Mouse (Mus musculus): ENCODE data around the gene Ppp4r4. TPM values are rescaled to one million over a fixed set of nuclear protein-coding genes. Genes with fewer than 3 reads are reported as not detected.
"Not testable (repeated sequence)": the region's sequence is repeated elsewhere in the genome, so short reads cannot be mapped to it uniquely, and the experiment has no call there.

Gene Ppp4r4
- total RNA-seq, 2 experiments from 2014 or later: 3.3 to 3.7 TPM

DNA sequence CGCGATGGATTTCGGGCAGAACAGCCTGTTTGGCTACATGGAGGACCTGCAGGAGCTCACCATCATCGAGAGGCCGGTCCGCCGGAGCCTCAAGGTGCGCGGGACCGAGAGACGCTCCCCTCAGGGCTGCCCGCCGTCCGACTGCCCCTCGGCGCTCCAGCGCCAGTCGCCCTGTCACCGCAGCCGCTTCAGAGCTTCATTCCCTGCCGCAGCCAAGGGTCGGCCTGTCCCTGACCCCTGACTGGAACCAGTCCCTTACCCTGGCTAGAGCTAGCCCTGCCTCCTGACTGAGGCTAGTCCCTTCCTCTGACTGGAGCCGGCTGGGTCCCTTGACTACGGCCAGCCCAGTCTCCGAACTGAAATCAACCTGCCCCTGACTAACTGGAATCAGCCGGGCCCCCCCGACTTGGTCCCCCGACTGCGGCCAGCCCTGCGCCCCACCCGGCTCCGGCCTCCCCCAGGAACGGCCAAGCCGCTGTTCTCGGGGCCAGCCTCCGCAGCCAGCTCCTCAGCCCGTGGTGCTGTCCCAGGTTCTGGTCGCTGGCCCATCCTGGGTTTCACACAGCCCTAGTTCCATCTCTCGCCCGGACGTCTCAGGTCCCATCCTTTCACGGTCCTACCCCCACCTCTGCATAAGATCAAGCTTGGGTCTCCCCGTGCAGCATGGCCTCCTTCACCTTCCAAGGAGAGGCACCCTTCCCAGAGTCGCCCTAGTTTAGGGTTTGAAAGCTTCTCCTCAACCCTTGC, 739 bp downstream of the Ppp4r4 start:
- DNase-seq (ENCODE audit: low spot score in 2 of 2): peak; percentile 8 to 26

DNA sequence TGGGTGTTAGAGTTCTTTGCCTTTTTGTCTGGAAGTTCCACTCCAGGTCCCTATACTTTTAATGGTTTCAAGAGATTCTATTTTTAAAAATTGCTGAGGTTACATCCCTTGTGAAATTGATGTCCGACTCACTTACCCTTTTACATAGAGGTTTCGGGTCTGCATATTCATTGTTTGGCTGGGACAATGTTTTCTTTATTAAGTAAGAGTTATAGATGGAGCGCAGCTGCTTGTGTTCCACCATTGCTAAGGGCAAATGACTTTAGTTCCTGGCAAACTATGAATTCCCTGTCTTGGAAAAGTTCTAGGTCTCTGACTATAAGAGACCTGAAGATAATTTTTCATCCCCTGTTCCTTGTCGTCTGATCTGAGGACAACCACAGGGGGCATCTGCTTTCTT, 8.3 kb downstream of the Ppp4r4 start:
- DNase-seq (ENCODE audit: low spot score in 2 of 2): no peak

DNA sequence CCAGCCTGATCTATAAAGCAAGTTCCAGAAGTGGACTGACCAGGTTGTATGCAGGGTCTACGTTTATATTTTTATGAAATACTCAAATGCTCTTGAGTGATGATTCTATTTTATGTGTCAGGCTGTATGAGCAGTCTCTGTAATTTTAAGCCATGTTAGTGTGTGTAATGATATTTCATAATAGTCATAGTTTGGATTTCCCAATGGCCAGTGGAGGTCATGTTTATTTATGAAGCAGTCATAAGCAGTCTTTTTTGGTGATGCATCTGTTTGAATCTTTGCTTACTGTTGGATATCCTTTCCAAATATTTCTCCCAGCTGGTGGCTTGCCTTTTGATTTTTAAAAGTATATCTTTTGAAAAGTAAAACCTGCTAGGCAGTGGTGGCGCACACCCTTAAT, 11.3 kb downstream of the Ppp4r4 start:
- no peak for DNase-seq (ENCODE audit: low spot score in 2 of 2)

DNA sequence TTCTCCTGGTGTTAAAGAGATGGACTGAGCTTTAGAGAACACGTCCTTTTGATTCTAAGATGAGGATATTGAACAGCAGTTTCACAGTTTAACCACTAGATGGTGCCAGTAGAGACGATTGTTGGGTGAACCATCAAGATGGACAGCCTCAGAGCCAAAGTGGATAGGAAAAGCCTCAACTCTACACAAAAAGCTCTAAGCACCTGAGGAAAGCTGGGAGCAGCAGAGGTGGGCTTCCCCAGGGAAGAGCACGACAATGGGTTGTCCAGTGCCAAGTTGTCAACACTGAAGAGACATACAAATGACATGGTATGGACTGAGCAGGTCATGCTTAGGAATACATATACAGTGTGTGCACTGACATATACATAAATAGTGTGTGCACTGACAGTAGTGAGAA, 12.1 kb downstream of the Ppp4r4 start:
- DNase-seq (ENCODE audit: low spot score in 2 of 2): no peak

DNA sequence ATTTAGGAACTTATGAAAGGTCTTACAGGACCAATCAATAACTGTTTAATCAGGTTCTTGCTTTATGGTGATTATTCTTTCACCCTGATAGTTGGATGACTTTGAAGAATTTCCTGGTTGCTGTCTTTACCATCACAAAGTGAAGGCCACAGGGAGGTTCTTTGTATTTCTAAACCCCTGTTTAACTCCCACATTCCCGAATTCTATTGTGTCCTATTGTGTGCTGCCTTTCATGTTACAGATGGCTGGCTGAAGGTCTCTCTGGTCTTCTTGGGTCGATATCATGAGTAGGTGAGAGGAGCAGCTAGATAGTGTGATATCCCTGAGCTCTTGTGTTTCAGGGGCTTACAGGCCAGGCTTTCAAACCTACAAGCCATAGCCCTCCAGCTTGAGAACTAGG, 15.4 kb downstream of the Ppp4r4 start:
- no peak for DNase-seq (ENCODE audit: low spot score in 2 of 2)

DNA sequence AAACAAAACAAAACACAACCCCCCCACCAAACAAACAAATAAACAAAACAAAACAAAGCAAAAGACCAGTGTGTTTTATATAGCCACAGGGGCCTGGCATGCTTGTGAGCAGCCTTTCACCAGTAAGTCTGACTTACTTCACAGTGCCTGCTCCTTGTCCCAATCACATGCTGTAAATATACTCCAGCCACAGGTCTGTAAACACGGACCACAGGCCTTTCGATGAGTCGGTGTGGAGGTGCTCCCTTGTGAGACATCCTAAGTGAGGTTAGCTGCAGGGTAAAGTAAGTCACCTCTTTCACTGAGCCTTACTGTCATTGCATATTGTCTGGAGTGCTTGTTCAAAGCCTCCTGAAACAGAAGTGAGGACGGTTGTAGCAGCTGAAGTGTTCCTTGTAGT, 16.4 kb downstream of the Ppp4r4 start:
- DNase-seq (ENCODE audit: low spot score in 2 of 2): no peak

DNA sequence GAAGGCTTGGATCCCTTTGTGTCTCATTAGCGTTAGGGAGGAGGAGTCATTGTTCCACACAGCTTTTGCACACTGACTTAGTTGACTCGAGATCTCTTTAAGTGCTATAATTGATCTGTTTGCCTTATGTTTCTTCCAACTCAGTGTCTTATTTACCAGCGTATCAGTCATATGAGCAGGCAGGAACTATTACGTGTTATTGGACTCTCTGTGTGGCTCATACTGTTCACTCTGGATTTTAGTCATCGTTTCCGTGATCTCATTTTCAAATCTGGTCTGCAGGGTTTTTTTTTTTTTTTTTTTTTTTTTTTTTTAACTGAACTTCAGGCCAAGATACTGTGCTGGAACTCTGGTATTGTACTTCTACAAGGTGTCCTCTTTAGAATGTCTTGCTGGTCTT, 18.0 kb downstream of the Ppp4r4 start:
- no peak for DNase-seq (ENCODE audit: low spot score in 2 of 2)

DNA sequence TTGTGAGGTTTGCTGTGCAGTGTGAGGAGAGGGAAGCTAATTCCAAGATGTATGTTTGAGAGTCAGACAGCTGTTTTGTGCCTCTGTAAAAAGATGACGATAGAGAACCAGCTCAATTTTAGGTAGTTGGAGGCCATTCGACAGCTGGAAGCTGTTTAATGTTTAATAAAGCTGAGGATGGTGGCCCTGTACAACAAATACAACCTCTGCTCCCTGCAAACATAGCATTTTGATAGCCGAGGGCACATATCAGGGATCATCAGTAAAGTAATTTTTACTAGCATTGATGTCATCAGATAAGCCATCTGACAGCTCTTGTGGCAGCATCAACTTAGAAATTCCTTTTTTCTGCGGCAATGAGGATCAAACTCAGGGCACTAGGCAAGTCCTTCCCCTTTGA, 19.3 kb downstream of the Ppp4r4 start:
- DNase-seq (ENCODE audit: low spot score in 2 of 2): no peak

DNA sequence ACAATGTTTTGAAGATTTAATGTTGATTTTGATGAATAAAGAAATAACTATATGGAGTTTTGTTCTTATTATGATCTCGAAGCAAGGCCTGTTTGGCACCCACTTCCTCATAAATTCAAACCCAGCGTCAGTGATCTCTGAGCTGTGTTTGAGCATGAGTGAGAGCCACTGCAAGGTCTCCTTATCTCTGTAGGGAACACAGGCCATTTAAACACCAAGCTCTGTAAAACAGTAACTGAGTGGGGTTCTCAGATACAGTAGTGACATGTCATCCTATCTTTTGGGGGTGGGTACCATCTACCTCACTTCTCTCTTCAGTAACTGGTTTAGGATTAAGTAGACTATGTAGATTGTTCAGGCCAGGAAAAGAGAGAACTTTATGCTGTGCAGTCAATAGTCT, 20.4 kb downstream of the Ppp4r4 start:
- DNase-seq (ENCODE audit: low spot score in 2 of 2): no peak

DNA sequence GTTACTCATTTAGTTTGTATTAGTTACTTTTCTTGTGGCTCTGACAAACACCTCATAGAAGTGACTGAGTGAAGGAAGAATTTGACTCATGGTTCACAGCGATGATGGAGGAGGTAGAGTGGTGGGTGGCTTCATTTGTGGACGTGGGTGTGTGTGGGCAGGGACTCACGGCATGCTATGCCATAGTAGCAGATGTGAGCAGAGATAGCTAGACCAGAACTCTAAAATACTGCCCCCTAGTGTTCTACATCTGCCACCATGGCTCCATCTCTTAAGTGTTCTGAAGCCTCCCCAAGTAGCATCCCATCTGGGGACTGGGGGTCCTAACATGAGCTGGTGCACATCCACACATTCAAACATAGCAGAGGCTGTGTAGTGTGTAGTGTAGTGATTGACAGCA, 21.4 kb downstream of the Ppp4r4 start:
- DNase-seq (ENCODE audit: low spot score in 2 of 2): no peak

DNA sequence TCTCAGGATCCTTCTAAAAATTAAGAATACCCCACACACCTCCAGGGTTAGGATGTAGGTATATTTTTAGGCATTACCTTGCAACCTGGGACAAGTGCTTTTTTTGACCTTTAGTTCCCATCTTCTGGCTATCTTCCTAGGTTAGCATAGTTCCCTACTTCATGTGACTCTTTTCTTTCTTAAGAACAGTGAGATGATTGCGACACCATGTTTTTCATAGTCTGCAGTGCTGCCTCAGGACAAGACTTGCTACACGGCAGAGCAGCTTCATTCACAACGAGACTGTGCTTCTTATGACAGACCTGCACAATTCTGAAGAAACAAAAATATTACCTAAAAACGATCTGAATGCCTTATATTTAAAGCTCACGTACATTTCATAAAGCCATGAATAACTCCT, 24.8 kb downstream of the Ppp4r4 start:
- no peak for DNase-seq (ENCODE audit: low spot score in 2 of 2)

DNA sequence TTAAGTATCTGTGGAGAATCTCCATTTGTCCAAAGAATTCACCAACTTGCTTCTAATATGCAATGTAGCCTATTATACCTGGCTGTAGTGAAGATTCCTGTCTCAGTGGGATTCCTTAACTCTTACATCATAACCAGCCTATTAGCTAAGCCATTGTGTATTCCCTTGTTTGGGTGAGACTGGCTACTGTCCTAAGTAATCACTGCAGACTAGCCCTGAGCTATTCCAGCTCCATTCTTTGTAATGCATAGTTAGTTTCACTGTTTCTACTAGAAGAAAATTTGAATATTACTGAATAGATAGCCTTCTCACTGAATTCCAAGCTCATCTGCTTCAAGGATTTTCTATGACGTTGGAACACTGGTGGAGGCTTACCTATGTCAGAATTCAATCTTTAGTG, 32.6 kb downstream of the Ppp4r4 start:
- DNase-seq (ENCODE audit: low spot score in 2 of 2): no peak

DNA sequence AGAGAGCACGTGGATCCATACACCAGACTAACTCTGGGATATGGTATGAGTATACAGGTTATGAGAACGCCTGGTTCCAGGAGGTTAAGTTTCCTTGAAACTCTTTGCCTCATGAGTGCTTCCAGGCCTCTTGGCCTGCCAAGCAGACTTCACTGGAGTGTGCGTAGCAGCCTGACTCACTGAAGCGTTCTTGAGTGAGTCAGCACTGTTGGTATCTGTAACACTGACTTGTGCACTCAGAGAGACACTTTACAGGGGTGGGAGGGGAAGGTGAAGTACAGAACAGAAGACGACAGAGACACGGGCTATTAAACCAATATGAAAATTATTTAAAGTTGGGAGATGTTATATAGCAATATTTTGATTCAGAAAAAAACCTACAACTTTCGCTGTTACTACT, 33.1 kb downstream of the Ppp4r4 start:
- DNase-seq (ENCODE audit: low spot score in 2 of 2): no peak

DNA sequence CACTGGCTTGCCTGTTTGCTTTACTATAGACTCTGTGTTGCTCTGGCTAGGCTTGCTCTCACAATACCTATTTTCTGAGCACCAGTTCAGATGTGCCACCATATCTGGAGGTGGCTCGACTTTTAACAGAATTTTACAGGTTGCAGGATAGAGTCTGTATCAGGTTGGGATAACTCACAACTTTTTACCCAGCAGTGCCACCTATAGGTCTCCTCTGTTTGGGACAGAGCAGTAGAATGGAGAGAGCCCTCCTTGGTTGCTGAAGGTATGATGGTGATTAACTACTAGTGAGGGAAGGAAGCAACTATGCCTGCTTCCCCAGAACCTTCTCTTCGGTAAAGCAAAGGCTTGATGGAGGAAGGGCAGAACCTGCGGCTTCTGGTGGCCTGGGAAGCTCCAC, 35.0 kb downstream of the Ppp4r4 start:
- DNase-seq (ENCODE audit: low spot score in 2 of 2): no peak

DNA sequence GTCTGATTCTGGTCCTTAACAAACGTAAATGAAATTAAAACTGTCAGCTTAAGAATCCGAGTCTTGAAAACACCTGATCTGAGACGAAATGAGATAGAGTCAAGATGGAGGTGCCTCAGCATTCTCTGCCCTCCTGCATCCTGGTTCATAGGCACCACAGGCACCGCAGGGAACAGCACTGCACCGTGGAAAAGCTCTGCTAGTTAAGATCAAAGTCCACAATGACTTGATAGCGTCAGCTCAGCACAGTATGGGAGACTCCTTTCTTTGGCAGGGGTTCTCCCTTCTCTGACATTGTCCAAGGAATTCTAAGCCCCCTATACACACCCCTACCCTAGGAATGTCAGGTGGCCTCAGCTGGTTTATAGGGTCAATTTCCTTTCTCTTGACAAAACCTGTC, 37.6 kb downstream of the Ppp4r4 start:
- no peak for DNase-seq (ENCODE audit: low spot score in 2 of 2)

DNA sequence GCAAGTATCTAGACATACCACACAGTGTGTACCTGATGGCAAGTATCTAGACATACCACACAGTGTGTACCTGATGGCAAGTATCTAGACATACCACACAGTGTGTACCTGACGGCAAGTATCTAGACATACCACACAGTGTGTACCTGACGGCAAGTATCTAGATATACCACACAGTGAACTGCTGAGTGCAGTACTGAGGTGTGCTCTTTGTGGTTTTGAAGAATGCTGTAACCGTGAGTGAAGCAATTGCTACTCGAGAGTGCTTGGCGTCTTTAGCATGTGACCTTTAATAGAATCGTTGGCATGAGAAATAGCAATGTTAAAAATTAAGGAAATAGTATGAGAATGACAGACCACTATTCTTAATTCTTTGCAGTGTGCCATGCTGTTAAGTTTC, 46.1 kb downstream of the Ppp4r4 start:
- DNase-seq (ENCODE audit: low spot score in 2 of 2): not testable (repeated sequence)

DNA sequence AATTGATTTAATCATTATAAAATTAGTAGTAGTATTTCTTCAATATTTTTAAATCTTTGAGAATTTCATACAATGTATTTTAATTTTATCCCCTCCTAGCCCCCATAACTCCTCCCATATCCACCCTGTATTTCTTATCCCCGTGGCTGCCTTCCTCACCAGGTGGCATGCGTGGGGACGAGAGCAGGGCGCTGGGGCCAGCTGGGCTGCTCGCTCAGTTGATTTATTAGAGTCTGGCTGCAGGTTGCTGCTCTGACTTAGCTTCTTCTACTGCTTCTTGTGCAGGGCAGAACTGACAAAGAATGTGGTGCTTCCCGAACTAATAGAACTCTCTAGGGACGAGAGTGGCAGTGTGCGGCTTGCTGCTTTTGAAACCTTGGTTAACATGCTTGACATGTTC, 51.7 kb downstream of the Ppp4r4 start:
- DNase-seq (ENCODE audit: low spot score in 2 of 2): no peak

DNA sequence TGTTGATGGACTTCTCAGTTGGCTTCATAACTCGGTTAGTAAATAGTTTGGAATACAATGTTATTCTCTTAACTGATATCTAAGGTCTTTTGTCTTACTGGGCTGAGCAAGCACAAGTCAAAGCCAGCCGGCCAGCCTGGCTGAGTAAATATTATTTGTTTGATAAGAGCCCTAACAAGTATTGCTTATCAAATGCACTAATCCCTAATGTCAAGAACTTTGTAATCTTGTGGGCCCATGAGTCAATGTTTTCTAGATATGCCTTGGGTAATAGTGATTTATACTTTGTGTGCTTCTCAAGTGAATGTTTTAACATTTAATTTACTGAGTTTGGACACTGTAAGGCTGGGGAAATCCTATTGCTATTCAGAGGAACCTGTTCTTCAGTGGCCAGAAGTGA, 66.3 kb downstream of the Ppp4r4 start:
- DNase-seq (ENCODE audit: low spot score in 2 of 2): no peak

DNA sequence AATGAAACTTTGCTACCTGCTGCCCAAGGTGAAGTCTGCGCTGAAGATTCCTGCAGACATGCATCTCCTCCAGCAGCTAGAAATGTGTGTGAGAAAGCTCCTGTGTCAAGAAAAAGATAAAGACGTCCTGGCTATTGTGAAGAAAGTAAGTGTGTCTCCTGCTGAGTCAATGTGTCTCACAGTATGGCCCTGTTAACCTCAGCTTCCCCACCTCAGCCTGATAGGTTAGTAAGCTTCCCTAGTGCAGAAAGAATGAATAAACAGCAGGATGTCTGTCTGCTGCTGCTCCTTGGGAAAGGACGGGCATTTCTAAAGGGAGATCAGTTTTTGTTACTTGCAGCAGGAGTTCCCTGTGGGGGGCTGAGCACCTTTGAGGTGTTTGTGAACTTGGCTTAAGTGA, 68.3 kb downstream of the Ppp4r4 start:
- no peak for DNase-seq (ENCODE audit: low spot score in 2 of 2)

DNA sequence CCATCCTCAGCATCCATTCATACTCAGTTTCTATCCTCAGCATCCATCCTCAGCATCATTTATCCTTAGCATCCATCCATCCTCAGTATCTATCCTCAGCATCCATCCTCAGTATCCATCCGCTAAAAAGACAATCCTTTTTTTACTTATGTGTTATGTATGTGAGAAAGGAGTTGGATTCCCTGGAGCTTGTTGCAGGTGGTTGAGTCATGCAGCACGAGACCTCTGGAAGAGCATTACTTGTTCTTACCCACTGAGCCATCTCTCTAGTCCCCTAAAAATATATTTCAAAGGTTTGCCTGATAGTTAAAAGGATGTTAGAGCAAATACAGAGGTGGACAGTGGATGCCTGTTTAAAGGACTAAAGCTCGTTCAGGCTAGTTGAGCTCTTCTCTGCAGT, 69.8 kb downstream of the Ppp4r4 start:
- DNase-seq (ENCODE audit: low spot score in 2 of 2): no peak

DNA sequence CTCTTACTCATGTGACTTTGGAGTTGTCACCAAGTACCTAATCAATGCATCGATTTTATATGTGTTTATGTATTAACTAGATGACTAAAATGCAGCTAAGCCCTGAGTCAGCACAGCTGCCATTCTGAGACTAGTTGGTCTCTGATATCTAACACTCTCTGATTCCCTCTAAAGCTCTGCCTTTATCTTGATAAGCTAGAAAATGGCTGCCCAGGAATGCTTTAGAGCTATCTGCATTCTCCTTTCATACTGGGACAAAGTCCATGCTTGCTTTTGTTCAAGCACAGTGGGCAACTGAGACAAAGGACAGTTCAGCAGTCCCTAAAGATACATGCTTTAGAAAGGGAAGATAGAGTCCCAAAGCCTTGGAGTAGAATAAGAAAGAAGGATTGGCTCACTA, 83.1 kb downstream of the Ppp4r4 start:
- no peak for DNase-seq (ENCODE audit: low spot score in 2 of 2)

DNA sequence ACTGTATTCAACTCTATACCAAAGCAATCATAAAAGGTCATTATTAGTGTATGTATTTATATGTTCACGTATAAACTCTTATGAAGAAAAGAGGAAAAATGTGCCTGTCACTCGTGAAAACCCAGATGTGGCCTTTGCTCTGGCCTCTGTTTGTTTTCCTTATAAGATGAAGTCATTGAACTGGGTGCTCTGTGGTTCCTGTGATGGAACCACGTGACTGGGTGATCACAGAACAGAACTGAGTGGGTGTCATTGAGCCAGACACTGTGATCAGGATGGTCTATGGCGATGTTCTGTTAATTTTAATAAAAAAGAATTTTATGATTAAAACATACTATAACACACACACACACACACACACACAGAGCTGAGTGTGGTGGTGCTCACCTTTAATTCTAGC, 83.7 kb downstream of the Ppp4r4 start:
- DNase-seq (ENCODE audit: low spot score in 2 of 2): no peak

DNA sequence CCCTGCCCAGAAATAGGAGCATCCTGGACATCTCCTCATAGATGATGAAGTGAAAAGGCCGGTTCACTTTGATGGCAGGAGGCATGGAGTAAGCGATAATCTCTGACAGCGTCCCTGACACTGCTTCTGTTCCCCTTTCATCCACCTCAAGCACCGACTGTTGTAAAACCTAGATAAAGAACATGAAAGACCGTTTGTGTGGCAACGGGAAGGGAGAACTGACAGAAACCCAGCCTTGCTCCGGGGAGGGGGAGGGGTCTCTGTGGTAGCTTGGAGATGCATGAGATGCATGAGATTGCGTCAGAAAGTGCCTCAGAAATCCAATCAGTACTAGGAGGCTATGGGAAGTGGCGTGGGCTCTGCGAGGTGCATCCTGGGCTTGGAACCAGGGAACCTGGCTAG, 84.8 kb downstream of the Ppp4r4 start:
- no peak for DNase-seq (ENCODE audit: low spot score in 2 of 2)

DNA sequence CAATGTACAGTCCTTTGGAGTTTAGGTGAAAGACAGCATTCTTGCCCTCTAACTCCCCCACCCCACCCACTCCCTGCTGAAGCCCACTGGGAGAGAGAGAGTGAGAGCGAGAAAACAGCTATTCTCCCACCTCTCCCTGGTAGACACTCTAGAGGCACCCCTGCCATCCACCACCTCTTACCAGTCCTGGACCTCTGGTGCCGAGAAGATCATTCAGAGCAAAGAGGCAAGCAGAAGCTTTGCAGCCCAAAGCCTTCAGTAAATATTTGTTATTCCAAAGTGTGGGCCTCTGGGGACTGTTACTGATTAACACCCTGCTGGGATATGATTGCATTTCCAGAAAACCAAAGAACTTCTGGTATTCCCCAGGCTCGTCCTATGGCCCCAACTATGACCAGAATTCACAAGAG, 99.1 kb downstream of the Ppp4r4 start, which contains the start of gene Serpina10:
Gene Serpina10, minus strand, starts transcription at position 242 of the 410 bp plus-strand sequence.
- DNase-seq (ENCODE audit: low spot score in 2 of 2): no peak
